27 mouse cellular contexts compared by ENCODE assay signal in the genomic region with DNA sequence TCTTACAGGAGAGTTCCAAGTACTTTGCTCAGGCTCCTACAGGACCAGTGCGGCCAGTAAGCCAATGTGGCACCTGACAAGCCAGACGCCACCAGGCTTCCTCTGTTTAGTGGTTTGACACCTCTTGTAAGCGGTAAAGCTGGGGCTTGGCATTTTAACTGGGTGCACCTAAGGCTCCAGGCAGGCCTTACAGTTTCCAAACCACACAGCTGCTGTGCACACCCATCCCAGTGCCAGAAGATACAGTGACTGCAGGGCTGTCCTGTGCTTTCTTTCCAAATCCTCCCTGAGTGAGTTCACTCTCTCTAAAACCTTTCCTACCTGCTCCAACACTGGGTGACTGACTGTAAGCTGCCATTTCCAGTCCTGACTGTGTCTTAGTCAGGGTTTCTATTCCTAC. TPM values are rescaled to one million over a fixed set of nuclear protein-coding genes. Genes with fewer than 3 reads are reported as not detected.
A peak's percentile ranks its signal among the peaks of the same experiment; 100 is the strongest.
DNase-seq lines count a peak whose midpoint lies in the region; ATAC-seq lines count a peak whose summit lies in the region.
"Had no signal": no experiment of that assay in that cellular context is flagged by ENCODE, and none has a peak within 500 bp of the region (broad histone marks: within the 10 kb centered on the region; RNA-seq: fewer than 3 reads in every experiment).

No protein-coding gene starts in this region.

- H3K36me3 ChIP-seq in hindbrain, embryonic 11.5 days (ENCODE audit: control insufficient read depth, insufficient read depth, low read length) = no peaks in the 10 kb centered on the region
- H3K36me3 ChIP-seq in hindbrain, embryonic 13.5 days = peaks cover 31% of the 10 kb centered on the region

- H3K9ac ChIP-seq in hindbrain, embryonic 11.5 days (ENCODE audit: low read depth, low read length) = no peak overlapping the region
- H3K9ac ChIP-seq in hindbrain, embryonic 13.5 days = no peak overlapping the region
- H3K9ac ChIP-seq: embryonic facial prominence, embryonic 13.5 days; embryonic facial prominence, embryonic 15.5 days; forebrain, embryonic 13.5 days; forebrain, embryonic 15.5 days; forebrain, postnatal 0 days had no signal

- peak overlapping the region; percentile 6; the same call in 1 of the 2 replicates for H3K27ac ChIP-seq in hindbrain, embryonic 11.5 days (ENCODE audit: low read depth, low read length)
- H3K27ac ChIP-seq in hindbrain, embryonic 13.5 days = no peak overlapping the region
- H3K27ac ChIP-seq: embryonic facial prominence, embryonic 13.5 days; forebrain, embryonic 13.5 days; forebrain, embryonic 15.5 days had no signal

- H3K4me1 ChIP-seq in hindbrain, embryonic 11.5 days (replicated peaks; ENCODE audit: control insufficient read depth, insufficient read depth, low read length) = no peaks in the 10 kb centered on the region
- H3K4me1 ChIP-seq in hindbrain, embryonic 13.5 days (replicated peaks) = no peaks in the 10 kb centered on the region
- H3K4me1 ChIP-seq: embryonic facial prominence, embryonic 15.5 days; forebrain, embryonic 13.5 days; forebrain, embryonic 15.5 days had no signal

- 87% methylated on average over 3 of the region's 3 CpGs for WGBS in hindbrain, embryonic 11.5 days
- WGBS in hindbrain, embryonic 13.5 days = 95% methylated on average over 3 of the region's 3 CpGs

- DNase-seq in hindbrain, embryonic 11.5 days (ENCODE audit: low spot score) = no peak
- peak; percentile 92 for DNase-seq in gonadal fat pad, adult 2 months (ENCODE audit: low read depth)
- DNase-seq in natural killer cell, adult 2 months (ENCODE audit: low spot score in 2 of 2) = peak; percentile 15 to 18
- no peak for DNase-seq in adrenal gland, adult 18-20 months (ENCODE audit: low spot score in 2 of 2)
- DNase-seq in right cerebral cortex, adult 18-20 months = no peak
- DNase-seq: adrenal gland, adult 2 months; adrenal gland, postnatal 10 days; adrenal gland, postnatal 25 days; B cell, adult 2 months; cerebellum, adult 11 months; cerebellum, adult 18-20 months; cerebellum, adult 8-10 months; cerebellum, adult 9-11 months; cerebellum, postnatal 14 days; cerebellum, postnatal 36 days; embryo, embryonic 11 days; forebrain, postnatal 0 days had no signal

- H3K4me3 ChIP-seq in hindbrain, embryonic 11.5 days (ENCODE audit: low read depth, low read length) = no peak overlapping the region
- H3K4me3 ChIP-seq in hindbrain, embryonic 13.5 days = no peak overlapping the region
- H3K4me3 ChIP-seq: embryonic facial prominence, embryonic 13.5 days; embryonic facial prominence, embryonic 15.5 days; erythroblast, embryonic 14.5 days; forebrain, embryonic 13.5 days; forebrain, embryonic 15.5 days had no signal

- H3K4me2 ChIP-seq in hindbrain, embryonic 11.5 days (replicated peaks; ENCODE audit: low read depth, low read length) = no peak overlapping the region
- no peak overlapping the region for H3K4me2 ChIP-seq in hindbrain, embryonic 13.5 days
- H3K4me2 ChIP-seq: embryonic facial prominence, embryonic 13.5 days; embryonic facial prominence, embryonic 15.5 days; forebrain, embryonic 13.5 days; forebrain, embryonic 15.5 days had no signal

- no peak for ATAC-seq in hindbrain, embryonic 11.5 days (ENCODE audit: low FRiP score)
- ATAC-seq in hindbrain, embryonic 13.5 days (ENCODE audit: low FRiP score) = no peak
- ATAC-seq: forebrain, embryonic 13.5 days; forebrain, embryonic 15.5 days; forebrain, postnatal 0 days had no signal

- H3K27me3 ChIP-seq in hindbrain, embryonic 11.5 days (ENCODE audit: control insufficient read depth, insufficient read depth, low read length) = no peaks in the 10 kb centered on the region
- H3K27me3 ChIP-seq in hindbrain, embryonic 13.5 days = no peaks in the 10 kb centered on the region
- H3K27me3 ChIP-seq: embryonic facial prominence, embryonic 13.5 days; embryonic facial prominence, embryonic 15.5 days; forebrain, embryonic 13.5 days; forebrain, embryonic 15.5 days had no signal

- H3K9me3 ChIP-seq in hindbrain, embryonic 11.5 days (ENCODE audit: control insufficient read depth, low read length) = no peaks in the 10 kb centered on the region
- 0 out of 2 replicates have a peak, but pooled peaks cover 3% of the 10 kb centered on the region for H3K9me3 ChIP-seq in hindbrain, embryonic 13.5 days
- H3K9me3 ChIP-seq: embryonic facial prominence, embryonic 13.5 days; embryonic facial prominence, embryonic 15.5 days; forebrain, embryonic 13.5 days; forebrain, embryonic 15.5 days had no signal

RNA-seq across cellular contexts. Expression of a gene that starts 28.5 kb away (rescaled TPM):
- polyA plus RNA-seq in hindbrain, embryonic 11.5 days (2014; fragmentation: Nextera tagmentation; extraction: Ambion mirVana) = 0.20 and 0.71 TPM in 2 replicates
- 0.51 and 0.75 TPM in 2 replicates for polyA plus RNA-seq in hindbrain, embryonic 13.5 days (2015; fragmentation: Nextera tagmentation; extraction: Ambion mirVana)
- polyA plus RNA-seq in gonadal fat pad, adult 2 months (2012; rRNA removed) = 0.30 and 0.70 TPM in 2 replicates
- total RNA-seq in adrenal gland, adult 18-20 months (2021) = 1 to 10 TPM in 1 of 2 experiments, under 1 TPM in 1; 0.35 to 1.6 TPM
- total RNA-seq: common myeloid progenitor, adult 5-6 weeks; ES-E14; MEL had no signal
- polyA plus RNA-seq: embryonic facial prominence, embryonic 11.5 days; embryonic facial prominence, embryonic 13.5 days; erythroblast, embryonic 14.5 days; forebrain, embryonic 13.5 days had no signal

RNA-seq across cellular contexts. Expression of a gene that starts 30.7 kb away (rescaled TPM):
- 131 and 137 TPM in 2 replicates for polyA plus RNA-seq in hindbrain, embryonic 11.5 days (2014; fragmentation: Nextera tagmentation; extraction: Ambion mirVana)
- 136 and 144 TPM in 2 replicates for polyA plus RNA-seq in hindbrain, embryonic 13.5 days (2015; fragmentation: Nextera tagmentation; extraction: Ambion mirVana)
- 38.1 and 41.5 TPM in 2 replicates for polyA plus RNA-seq in gonadal fat pad, adult 2 months (2012; rRNA removed)
- 10 to 100 TPM; 53.2 to 64.3 TPM for total RNA-seq in adrenal gland, adult 18-20 months (2021)

RNA-seq across cellular contexts. Expression of a gene that starts 55.9 kb away (rescaled TPM):
- polyA plus RNA-seq in hindbrain, embryonic 11.5 days (2014; fragmentation: Nextera tagmentation; extraction: Ambion mirVana) = 19.7 and 20.8 TPM in 2 replicates
- 26.1 and 27.9 TPM in 2 replicates for polyA plus RNA-seq in hindbrain, embryonic 13.5 days (2015; fragmentation: Nextera tagmentation; extraction: Ambion mirVana)
- polyA plus RNA-seq in gonadal fat pad, adult 2 months (2012; rRNA removed) = 9.3 and 11.4 TPM in 2 replicates
- 10 to 100 TPM; 10.9 to 12.4 TPM for total RNA-seq in adrenal gland, adult 18-20 months (2021)

Comparison
In these comparisons a context has a peak if more than half of its experiments do, and no peak if none do; other contexts are left out.
1. DNase-seq: peak in gonadal fat pad, adult 2 months (single experiment) and natural killer cell, adult 2 months (2 of 2); none in hindbrain, embryonic 11.5 days (single experiment), adrenal gland, adult 18-20 months (0 of 2) and right cerebral cortex, adult 18-20 months (single experiment).